Mouse (Mus musculus): ENCODE measurements around the gene Pfdn6. TPM values are rescaled to one million over a fixed set of nuclear protein-coding genes. Genes with fewer than 3 reads are reported as not detected.

Pfdn6 gene
- 147 and 152 TPM in 2 replicates for polyA plus RNA-seq (2015; fragmentation: Nextera tagmentation; extraction: Ambion mirVana)

DNA sequence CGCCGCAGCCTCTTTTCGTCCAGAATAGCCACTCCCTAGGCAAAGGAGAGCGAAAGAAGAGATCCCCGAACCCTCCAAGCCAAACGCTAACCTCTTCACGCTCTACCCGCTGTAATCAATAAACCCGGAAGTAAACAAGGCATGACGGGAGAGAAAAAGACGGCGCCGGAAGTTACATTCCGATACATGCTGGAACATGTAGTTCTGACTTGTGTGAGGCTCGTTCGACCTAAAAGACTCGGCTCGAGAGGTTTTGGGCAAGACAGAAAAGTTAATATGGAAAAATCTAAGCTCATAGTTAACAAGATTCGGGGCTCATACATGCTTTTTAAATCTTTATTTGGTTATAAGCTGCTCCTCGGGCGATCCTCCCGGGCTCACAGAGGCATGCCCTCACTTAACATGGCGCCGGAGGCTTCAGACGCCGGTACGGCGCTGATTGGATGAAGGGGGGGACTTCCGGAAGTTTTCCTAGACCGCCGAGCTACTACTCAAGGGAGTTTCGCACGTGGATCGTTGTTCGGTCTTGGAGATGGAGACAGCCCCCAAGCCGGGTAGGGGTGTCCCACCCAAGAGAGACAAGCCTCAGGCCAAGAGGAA is at the start of gene Pfdn6, which contains the start of gene Wdr46:
Pfdn6 (minus strand) TSS at position 138 of the 600 bp plus-strand sequence.
Wdr46 (plus strand) TSS at position 455 of the 600 bp plus-strand sequence.

GRCm38 (mm10) chr17:33955555-33956214 is 15.5 kb upstream of the Pfdn6 start, which contains the start of the genes Vps52 and Rps18:
Gene Vps52 (plus strand): TSS chr17:33955812.
Gene Rps18 (minus strand): TSS chr17:33956001.

DNA sequence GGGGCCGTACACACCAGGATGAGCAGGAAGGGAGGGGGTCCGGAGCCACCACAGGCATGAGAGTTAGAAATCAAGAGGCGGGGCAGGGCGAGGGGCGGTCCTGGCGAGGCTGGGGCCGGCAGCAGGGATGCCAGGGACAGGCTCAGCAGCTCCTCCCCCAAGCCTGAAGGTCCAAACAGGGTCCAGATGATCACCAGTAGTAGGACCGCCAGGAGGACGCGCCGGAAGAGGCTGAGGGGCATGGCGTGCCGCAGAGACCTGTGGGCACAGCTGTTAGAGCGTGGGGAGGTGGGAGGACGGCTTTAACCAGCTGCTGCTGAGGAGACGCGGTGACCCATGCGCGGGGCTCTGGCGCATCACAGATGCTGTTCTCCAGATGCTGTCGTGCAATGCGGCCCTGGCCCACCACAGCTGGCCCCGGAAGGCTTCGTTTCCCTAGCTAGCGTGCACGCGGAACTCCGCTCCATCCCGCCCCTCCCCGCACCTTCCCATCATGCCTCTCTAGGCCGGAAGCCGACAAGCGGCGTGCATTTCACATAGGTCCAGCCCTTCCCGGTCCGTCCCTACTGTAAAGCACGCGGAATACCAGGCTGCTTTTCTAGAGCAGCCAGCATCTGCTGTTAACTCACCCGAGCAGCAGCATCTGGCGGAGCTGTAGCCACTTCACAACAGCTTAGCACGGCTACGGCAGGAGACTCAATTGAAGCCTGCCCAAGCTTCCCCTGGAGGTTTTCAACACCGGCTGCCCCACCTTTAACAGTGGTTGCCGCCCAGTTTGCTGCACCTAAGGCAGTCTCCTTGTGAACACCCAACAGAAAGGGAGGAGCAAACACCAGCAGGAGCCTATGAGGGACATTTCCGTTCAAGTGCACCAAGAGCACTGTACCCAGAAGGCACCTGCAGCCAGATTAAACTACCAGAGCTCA is 11.1 kb upstream of the Pfdn6 start, which contains the start of gene B3galt4:
B3galt4 (minus strand) TSS at position 468 of the 926 bp plus-strand sequence.

GRCm38 (mm10) chr17:33929371-33930279 is 10.5 kb downstream of the Pfdn6 start, which contains the start of gene Rgl2:
Gene Rgl2 (plus strand): TSS chr17:33929543.

DNA sequence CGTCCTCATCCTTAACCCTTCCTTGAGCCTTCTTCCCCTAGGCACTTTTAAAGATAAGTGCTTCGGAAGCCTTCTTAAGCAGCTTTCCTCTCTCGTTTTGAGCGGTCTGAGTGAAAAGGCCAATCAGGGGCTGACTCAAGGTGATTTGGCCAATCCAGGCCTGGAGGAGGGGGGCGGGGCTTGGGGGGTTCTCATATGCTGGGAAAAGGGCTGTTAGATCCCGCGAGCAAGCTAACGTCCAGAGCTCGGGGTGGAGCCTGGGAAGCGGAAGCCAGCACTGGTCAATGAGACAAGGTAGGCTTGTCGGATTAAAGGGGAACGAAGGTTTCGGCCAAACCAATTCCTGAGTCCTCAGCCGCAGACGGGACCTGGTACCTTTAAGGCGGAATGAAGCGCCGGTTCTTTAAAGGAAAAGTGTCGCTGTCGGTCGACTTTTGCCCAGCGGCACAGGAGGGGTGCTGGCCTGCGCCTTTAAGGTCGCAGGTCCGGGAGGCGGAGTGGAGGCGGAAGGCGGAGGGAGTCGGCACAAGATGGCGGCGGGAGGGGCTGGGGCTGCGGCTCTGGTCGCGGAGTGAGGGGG is 24.4 kb downstream of the Pfdn6 start, which contains the start of the genes Tapbp and Zbtb22:
Tapbp (plus strand) TSS at position 229 of the 580 bp plus-strand sequence.
Zbtb22 (plus strand) TSS at position 234 of the 580 bp plus-strand sequence.

GRCm38 (mm10) chr17:33909077-33909868 is 30.9 kb downstream of the Pfdn6 start, which contains the start of gene Daxx:
Gene Daxx (plus strand): TSS chr17:33909414.

DNA sequence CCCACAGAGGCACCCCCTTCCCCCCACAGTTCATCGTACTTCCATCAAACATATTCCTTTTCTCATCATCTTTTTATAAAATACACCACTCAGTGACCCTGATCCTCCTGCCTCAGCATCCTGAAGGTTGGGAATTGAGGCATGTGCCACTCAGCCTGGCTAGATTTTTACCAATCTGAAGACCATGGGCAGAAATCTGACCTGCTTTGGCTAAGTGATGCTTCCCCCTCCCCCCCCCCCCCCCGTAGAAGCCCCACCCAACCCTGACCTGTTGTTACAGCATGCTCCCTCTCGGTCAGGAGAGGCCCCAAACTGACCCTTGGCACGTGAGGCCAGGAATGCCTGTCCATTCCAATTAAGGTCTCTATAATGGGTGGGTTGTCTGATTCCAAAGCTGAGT is 35.3 kb downstream of the Pfdn6 start, which contains the start of gene Platr17:
Platr17 (plus strand) TSS at position 301 of the 400 bp plus-strand sequence.

GRCm38 (mm10) chr17:33890533-33891059 is 49.5 kb downstream of the Pfdn6 start, which contains the start of gene Kifc1:
Gene Kifc1 (minus strand): TSS chr17:33890661.

Other genes starting within 250 kb of the Pfdn6 start
- 242 and 248 TPM in 2 replicates for gene March2, start 221.7 kb downstream of the Pfdn6 start, polyA plus RNA-seq (2015; fragmentation: Nextera tagmentation; extraction: Ambion mirVana)
- 138 and 157 TPM in 2 replicates for gene Rab11b, start 179.8 kb downstream of the Pfdn6 start, polyA plus RNA-seq (2015; fragmentation: Nextera tagmentation; extraction: Ambion mirVana)
- gene Angptl4, start 158.5 kb downstream of the Pfdn6 start, polyA plus RNA-seq (2015; fragmentation: Nextera tagmentation; extraction: Ambion mirVana): 37.2 and 37.6 TPM in 2 replicates
- gene Kank3, start 129.8 kb downstream of the Pfdn6 start, polyA plus RNA-seq (2015; fragmentation: Nextera tagmentation; extraction: Ambion mirVana): 27.7 and 41.7 TPM in 2 replicates
- 1,075 and 1,076 TPM in 2 replicates for gene Rps28, start 115.8 kb downstream of the Pfdn6 start, polyA plus RNA-seq (2015; fragmentation: Nextera tagmentation; extraction: Ambion mirVana)
- gene Ndufa7, start 115.8 kb downstream of the Pfdn6 start, polyA plus RNA-seq (2015; fragmentation: Nextera tagmentation; extraction: Ambion mirVana): 294 and 300 TPM in 2 replicates
- 14.3 and 19.1 TPM in 2 replicates for gene Cd320, start 97.3 kb downstream of the Pfdn6 start, polyA plus RNA-seq (2015; fragmentation: Nextera tagmentation; extraction: Ambion mirVana)
- gene Gm7029, start 66.5 kb downstream of the Pfdn6 start, polyA plus RNA-seq (2015; fragmentation: Nextera tagmentation; extraction: Ambion mirVana): not detected in 2 replicates
- gene Kifc1, start 49.7 kb downstream of the Pfdn6 start, polyA plus RNA-seq (2015; fragmentation: Nextera tagmentation; extraction: Ambion mirVana): 7.4 and 8.4 TPM in 2 replicates
- 0.77 and 1.2 TPM in 2 replicates for gene Platr17, start 35.2 kb downstream of the Pfdn6 start, polyA plus RNA-seq (2015; fragmentation: Nextera tagmentation; extraction: Ambion mirVana)
- 27.0 and 29.1 TPM in 2 replicates for gene Daxx, start 30.9 kb downstream of the Pfdn6 start, polyA plus RNA-seq (2015; fragmentation: Nextera tagmentation; extraction: Ambion mirVana)
- gene Tapbp, start 24.4 kb downstream of the Pfdn6 start, polyA plus RNA-seq (2015; fragmentation: Nextera tagmentation; extraction: Ambion mirVana): 70.3 and 83.6 TPM in 2 replicates
- gene Zbtb22, start 24.4 kb downstream of the Pfdn6 start, polyA plus RNA-seq (2015; fragmentation: Nextera tagmentation; extraction: Ambion mirVana): 11.8 and 12.6 TPM in 2 replicates
- gene Rgl2, start 10.8 kb downstream of the Pfdn6 start, polyA plus RNA-seq (2015; fragmentation: Nextera tagmentation; extraction: Ambion mirVana): 16.8 and 22.9 TPM in 2 replicates
- gene Wdr46, start 317 bp upstream of the Pfdn6 start, polyA plus RNA-seq (2015; fragmentation: Nextera tagmentation; extraction: Ambion mirVana): 20.6 and 20.9 TPM in 2 replicates
- gene B3galt4, start 11.1 kb upstream of the Pfdn6 start, polyA plus RNA-seq (2015; fragmentation: Nextera tagmentation; extraction: Ambion mirVana): 3.7 and 4.2 TPM in 2 replicates
- gene Vps52, start 15.5 kb upstream of the Pfdn6 start, polyA plus RNA-seq (2015; fragmentation: Nextera tagmentation; extraction: Ambion mirVana): 25.5 and 27.2 TPM in 2 replicates
- gene Rps18, start 15.7 kb upstream of the Pfdn6 start, polyA plus RNA-seq (2015; fragmentation: Nextera tagmentation; extraction: Ambion mirVana): 2,156 and 2,219 TPM in 2 replicates
- 186 and 228 TPM in 2 replicates for gene H2-K1, start 60.0 kb upstream of the Pfdn6 start, polyA plus RNA-seq (2015; fragmentation: Nextera tagmentation; extraction: Ambion mirVana)
- gene Ring1, start 84.3 kb upstream of the Pfdn6 start, polyA plus RNA-seq (2015; fragmentation: Nextera tagmentation; extraction: Ambion mirVana): 8.9 and 11.6 TPM in 2 replicates
- gene H2-Ke6, start 87.7 kb upstream of the Pfdn6 start, polyA plus RNA-seq (2015; fragmentation: Nextera tagmentation; extraction: Ambion mirVana): 36.1 and 46.0 TPM in 2 replicates
- 58.1 and 68.4 TPM in 2 replicates for gene Slc39a7, start 91.3 kb upstream of the Pfdn6 start, polyA plus RNA-seq (2015; fragmentation: Nextera tagmentation; extraction: Ambion mirVana)
- 26.4 and 30.3 TPM in 2 replicates for gene Rxrb, start 91.5 kb upstream of the Pfdn6 start, polyA plus RNA-seq (2015; fragmentation: Nextera tagmentation; extraction: Ambion mirVana)
- gene Col11a2, start 99.1 kb upstream of the Pfdn6 start, polyA plus RNA-seq (2015; fragmentation: Nextera tagmentation; extraction: Ambion mirVana): 0.32 and 0.93 TPM in 2 replicates
- gene H2-Oa, start 152.0 kb upstream of the Pfdn6 start, polyA plus RNA-seq (2015; fragmentation: Nextera tagmentation; extraction: Ambion mirVana): 2.5 and 4.4 TPM in 2 replicates
- 19.0 and 25.7 TPM in 2 replicates for gene H2-DMa, start 179.2 kb upstream of the Pfdn6 start, polyA plus RNA-seq (2015; fragmentation: Nextera tagmentation; extraction: Ambion mirVana)
- gene Brd2, start 182.3 kb upstream of the Pfdn6 start, polyA plus RNA-seq (2015; fragmentation: Nextera tagmentation; extraction: Ambion mirVana): 56.4 and 65.3 TPM in 2 replicates
- 4.8 and 5.6 TPM in 2 replicates for gene H2-DMb2, start 203.0 kb upstream of the Pfdn6 start, polyA plus RNA-seq (2015; fragmentation: Nextera tagmentation; extraction: Ambion mirVana)
- 4.4 and 8.9 TPM in 2 replicates for gene H2-DMb1, start 212.7 kb upstream of the Pfdn6 start, polyA plus RNA-seq (2015; fragmentation: Nextera tagmentation; extraction: Ambion mirVana)
- gene Tap1, start 247.2 kb upstream of the Pfdn6 start, polyA plus RNA-seq (2015; fragmentation: Nextera tagmentation; extraction: Ambion mirVana): 15.1 and 20.2 TPM in 2 replicates
- gene Psmb9, start 247.4 kb upstream of the Pfdn6 start, polyA plus RNA-seq (2015; fragmentation: Nextera tagmentation; extraction: Ambion mirVana): 33.4 and 43.3 TPM in 2 replicates